Mouse (Mus musculus): ENCODE results near the gene Cfap65. TPM values are rescaled to one million over a fixed set of nuclear protein-coding genes. Genes with fewer than 3 reads are reported as not detected.

The Cfap65 gene
- total RNA-seq, 2 experiments from 2014 or later, result 0.05 TPM; not detected in 1

DNA sequence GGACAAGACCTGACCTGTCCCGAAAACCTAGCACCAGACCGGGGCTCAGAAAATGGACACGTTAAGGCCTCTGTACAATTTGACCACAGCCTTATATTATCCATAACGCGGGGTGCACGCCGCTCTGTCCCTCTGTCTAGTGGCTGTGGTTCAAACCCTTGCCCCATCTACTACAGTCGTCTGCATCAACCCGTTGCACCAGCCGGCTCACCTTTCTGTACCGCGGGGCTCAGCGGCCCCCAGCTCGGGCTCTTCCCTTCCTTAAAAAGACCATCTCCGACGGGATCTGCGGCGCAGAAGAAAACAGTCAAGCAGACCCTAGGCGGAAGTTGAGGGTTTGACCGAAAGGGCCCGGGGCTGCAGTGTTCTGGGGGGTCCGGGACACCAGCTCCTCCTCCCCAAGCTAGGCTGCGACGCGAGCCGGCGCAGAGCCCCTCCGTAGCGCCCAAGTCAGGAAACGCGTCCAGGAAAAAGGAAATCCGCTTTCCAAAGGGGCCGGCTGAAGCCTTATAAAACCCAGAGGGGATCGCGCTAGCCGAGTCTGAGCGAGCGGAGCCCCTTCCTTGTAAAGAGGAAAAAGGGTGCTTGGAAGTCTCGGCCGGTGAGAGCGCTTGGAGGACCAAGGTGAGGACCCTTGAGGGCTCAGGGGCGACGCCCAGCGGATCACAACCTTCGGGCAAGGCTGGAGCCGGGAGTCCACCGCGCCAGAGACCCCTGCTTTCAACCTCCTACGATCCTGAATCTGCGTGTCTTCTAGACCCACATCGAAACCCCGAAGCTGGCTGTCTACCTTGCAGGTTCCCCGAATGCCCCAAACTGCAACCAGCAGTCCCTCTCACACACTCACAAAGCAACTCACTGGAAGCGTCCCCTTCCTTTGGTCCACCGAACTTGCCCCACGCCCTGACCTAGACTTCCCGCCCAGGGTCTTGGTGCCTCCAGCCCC is 50.9 kb downstream of the Cfap65 start:
- DNase-seq, result peak in 1 of 2 experiments; percentile 13
- intact Hi-C loops (cut with DNase I), result loop anchor here (5.0 kb wide), 1 partner anchor 133 kb away; no protein-coding TSS in a partner anchor

DNA sequence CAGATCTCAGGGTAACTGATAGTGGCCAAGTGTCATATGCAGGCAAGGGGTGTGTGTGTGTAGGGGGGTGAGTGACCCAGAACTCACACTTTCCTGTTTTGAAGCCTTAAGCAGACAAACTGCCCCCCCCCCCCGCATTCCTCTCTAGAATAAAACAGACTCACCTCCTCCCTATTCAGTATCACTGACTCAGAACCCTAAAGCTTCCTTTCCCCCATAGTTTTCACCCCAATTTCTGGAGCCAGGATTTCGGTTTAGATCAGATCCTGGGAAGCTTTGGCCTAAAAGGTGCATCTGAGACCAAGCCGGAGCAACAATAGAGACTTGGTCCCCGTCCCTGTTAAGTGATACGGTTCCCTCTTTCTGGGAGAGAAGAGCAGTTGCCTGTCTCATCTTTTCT is 52.0 kb downstream of the Cfap65 start:
- intact Hi-C loops (cut with DNase I), result loop anchor here (5.0 kb wide), 1 partner anchor 134 kb away; no protein-coding TSS in a partner anchor

GRCm38 (mm10) chr1:74882828-74883227 is 52.6 kb downstream of the Cfap65 start:
- DNase-seq, result no peak
- intact Hi-C loops (cut with DNase I), result loop anchor here (5.0 kb wide), 1 partner anchor 134 kb away; no protein-coding TSS in a partner anchor

More for the DNA sequence above, 52.0 kb downstream of the Cfap65 start:
- DNase-seq, result no peak

DNA sequence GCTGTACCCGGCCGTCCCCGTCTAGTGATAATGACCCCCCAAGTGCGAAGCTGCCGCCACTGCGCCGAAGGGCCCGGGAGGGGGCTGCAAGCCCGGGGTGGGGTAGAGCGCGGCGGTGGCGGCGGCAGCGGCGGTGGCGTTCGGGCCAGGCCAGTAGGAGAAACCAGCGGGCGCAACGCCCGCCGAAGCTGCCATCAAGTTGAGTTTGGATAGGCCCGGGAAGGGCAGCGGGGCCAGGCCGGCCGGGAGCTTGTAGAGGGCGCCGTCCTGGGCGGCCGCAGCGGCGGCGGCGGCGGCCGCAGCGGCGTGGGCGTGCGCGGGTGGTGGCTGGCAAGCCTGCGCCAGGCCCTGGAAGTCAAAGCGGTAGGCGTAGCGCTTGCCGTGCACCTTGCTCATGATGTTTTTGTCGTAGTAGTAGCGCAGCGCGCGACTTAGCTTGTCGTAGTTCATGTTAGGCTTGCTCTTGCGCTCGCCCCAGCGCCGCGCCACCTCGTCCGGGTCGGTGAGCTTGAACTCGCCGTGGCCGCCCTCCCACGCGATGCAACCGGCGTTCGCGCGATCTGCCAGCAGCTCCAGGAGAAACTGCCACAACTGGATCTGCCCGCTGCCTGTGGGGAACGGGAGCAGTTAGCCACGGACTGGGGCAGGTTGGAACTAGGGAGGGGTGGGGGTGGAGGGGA is 53.2 kb downstream of the Cfap65 start:
- intact Hi-C loops (cut with DNase I), result loop anchor here (5.0 kb wide), 1 partner anchor 135 kb away; no protein-coding TSS in a partner anchor
- DNase-seq, result no peak

DNA sequence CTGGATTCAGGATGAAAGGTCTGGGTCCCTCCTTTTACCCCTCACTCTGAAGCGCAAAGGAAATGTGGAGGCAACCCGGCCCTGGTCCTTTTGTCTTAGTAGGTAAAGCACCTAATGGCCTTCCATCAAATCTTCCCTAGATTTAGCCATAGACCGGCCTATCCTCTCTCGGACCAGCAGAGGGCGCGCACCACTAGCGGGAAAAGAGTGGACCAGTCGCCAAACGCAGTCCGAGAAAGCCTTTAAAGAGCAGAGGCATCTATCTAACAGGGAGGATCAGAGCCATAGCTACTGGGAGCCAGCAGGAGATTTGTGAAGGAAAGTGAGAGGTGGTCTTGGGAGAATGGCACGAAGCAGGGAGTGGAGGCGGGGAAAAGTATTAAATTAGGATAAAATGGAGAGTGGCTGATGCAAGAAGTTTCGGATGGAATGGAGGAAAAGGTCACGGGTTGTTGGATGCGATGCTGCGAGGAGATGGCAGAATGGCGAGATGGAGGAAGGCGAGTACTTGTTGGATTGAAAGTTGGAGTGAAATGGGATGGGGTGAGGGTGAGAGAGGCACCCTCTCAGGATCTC is 54.5 kb downstream of the Cfap65 start:
- intact Hi-C loops (cut with DNase I), result loop anchor here (5.0 kb wide), 1 partner anchor 136 kb away; no protein-coding TSS in a partner anchor
- DNase-seq, result peak; percentile 65 to 83

- intact Hi-C loops (cut with DNase I), result no loop called here
- no peak for DNase-seq
Measured at GRCm38 (mm10) chr1:74877199-74877598, 58.2 kb downstream of the Cfap65 start.

DNA sequence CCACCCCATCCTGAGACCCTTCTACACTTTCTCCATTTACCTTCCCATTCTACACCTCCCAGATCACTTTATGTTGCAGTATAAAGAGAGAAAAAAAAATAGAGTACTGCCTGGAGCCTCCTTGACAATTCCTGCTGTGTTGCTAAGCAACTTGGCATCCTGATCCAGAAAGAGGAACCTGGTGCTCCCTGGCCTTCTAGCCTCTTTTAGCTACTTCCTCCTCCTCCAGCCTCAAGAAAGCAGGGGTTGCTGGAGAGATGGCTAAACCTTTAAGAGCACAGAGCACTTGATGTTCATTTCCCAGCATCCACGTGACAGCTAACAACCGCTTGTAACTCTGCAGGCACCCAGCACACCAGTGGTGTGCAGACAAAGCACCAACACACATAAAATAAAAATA is 63.2 kb downstream of the Cfap65 start:
- no peak for DNase-seq
- intact Hi-C loops (cut with DNase I), result no loop called here

DNA sequence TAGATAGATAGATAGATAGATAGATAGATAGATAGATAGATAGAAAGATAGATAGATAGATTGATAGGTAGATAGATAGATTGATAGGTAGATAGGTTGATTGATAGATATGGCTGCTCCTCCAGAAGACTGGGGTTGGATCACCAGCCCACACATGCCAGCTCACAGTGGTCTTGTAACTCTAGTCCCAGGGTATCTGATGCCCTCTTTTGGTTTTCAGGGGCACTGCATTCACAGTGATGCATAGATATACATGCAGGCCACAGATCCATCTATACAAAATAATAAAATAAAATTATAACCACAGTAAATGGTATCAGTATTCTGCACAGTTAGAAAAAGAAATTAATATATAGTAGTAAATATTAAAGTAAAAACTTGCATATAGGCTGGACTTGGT is 73.6 kb downstream of the Cfap65 start:
- intact Hi-C loops (cut with DNase I), result no loop called here
- no peak for DNase-seq

- intact Hi-C loops (cut with DNase I), result no loop called here
- no peak for DNase-seq
Measured at GRCm38 (mm10) chr1:74859223-74859984, 76.0 kb downstream of the Cfap65 start.

DNA sequence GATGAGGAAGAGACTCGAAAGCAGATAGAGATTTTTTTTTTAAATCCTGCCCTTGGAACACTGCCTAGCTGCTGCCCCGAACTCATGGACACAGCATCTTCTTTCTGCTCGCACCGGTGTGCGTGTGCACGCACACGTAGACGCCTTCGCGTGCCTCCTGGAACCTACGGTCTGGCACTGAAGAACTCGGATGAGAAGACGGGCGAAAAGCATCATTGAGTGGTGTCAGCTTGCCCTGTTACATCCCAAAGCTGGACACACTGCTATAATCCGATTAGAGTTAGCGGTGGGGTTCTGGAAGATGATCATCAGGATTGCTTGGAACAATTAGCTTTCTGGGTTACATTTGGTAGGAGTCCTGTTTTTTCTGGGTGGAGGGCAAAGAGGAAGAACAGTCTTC is 76.6 kb downstream of the Cfap65 start:
- intact Hi-C loops (cut with DNase I), result no loop called here
- no peak for DNase-seq

GRCm38 (mm10) chr1:74858171-74858719 is 77.2 kb downstream of the Cfap65 start:
- intact Hi-C loops (cut with DNase I), result no loop called here
- DNase-seq, result peak; percentile 65 to 77

- DNase-seq, result no peak
- intact Hi-C loops (cut with DNase I), result no loop called here
Measured at GRCm38 (mm10) chr1:74857677-74858076, 77.7 kb downstream of the Cfap65 start.

GRCm38 (mm10) chr1:74857201-74857600 is 78.2 kb downstream of the Cfap65 start:
- intact Hi-C loops (cut with DNase I), result no loop called here

GRCm38 (mm10) chr1:74856791-74857190 is 78.6 kb downstream of the Cfap65 start:
- no peak for DNase-seq
- intact Hi-C loops (cut with DNase I), result no loop called here

More at GRCm38 (mm10) chr1:74857201-74857600, 78.2 kb downstream of the Cfap65 start:
- DNase-seq, result no peak

DNA sequence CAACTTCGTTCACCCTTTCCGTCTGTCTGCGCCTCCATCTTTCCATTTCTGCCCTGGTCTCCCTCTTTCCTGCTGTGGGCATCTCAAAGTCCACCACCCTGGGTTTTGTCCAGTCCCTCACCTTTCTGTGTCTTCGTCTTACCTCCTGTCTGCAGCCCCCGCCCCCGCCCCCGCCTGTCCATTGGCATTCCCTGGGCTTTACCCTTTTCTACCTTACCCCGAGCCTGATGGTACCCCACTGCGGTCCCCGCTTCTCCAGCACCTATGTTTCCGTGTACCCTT is 79.0 kb downstream of the Cfap65 start:
- intact Hi-C loops (cut with DNase I), result no loop called here
- no peak for DNase-seq

GRCm38 (mm10) chr1:74855651-74856438 is 79.6 kb downstream of the Cfap65 start:
- intact Hi-C loops (cut with DNase I), result no loop called here
- peak in 1 of 2 experiments; percentile 7 for DNase-seq

DNA sequence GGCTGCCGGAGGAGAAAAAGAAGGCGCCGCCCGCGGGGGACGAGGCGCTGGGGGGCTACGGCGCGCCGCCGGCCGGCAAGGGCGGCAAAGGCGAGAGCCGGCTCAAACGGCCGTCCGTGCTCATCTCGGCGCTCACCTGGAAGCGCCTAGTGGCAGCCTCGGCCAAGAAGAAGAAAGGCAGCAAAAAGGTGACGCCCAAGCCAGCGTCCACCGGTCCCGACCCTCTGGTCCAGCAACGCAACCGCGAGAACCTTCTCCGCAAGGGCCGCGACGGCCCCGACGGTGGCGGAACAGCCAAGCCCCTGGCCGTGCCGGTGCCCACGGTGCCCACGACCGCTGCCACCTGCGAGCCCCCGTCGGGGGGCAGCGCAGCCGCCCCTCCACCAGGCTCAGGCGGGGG is 80.2 kb downstream of the Cfap65 start:
- intact Hi-C loops (cut with DNase I), result no loop called here
- no peak for DNase-seq

DNA sequence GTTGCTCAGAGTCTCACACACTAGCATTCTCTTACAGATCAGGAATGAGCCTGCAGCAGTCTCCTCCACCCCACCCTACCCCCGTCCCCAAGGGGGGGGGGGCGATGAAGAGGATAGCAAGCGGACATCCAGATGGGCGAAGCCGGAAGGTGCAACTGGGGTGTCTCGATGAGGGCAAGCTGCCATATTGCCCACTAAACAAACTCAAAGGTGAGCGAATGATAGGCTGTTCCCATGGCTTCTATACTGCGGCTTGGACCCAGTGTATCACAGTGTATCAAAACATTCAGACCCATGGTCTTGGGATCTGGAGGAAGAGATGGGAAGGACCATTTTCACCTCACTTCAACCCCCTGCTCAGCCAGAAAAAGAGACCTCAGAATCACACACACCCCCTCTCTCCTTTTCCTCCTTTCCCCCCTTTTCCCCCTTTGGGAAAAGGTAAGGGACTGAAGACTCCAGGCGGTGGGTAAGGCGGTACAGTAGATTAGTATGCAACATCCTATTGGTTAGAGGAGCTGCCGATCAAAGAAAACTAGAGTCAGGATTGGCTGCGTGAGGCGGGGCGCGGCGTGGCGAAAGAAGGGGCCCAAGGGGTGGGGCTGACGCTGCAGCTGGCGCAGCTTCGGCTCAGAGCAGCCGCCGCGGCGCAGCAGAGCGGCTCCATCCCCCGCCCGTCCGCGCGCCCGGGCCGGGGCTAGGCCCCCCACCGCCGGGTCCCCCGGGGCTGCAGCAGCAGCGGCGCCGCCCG is 80.9 kb downstream of the Cfap65 start, which contains the start of gene Cdk5r2:
Gene Cdk5r2 (plus strand): TSS at position 629 of the 751 bp plus-strand sequence.
- DNase-seq, result peak; percentile 79 to 80
- intact Hi-C loops (cut with DNase I), result no loop called here

All from heart, postnatal 10 days (tissue).